Mouse (Mus musculus) spleen, postnatal 4 days (tissue): ENCODE data around the gene Eri3.

Experiments used
- DNase-seq, 2 experiments: peaks; one replicate each; pipeline ENCODE4 v3.0.0; 2022; ENCODE audit warnings: low spot score in 2 of 2

Gene Eri3

GRCm38 (mm10) chr4:117658582-117659444 is 108.6 kb downstream of the Eri3 start:
- no peak for DNase-seq

- no peak for DNase-seq
Measured at GRCm38 (mm10) chr4:117660001-117660400, 109.8 kb downstream of the Eri3 start.

GRCm38 (mm10) chr4:117664411-117665137 is 114.4 kb downstream of the Eri3 start:
- DNase-seq = no peak

GRCm38 (mm10) chr4:117665531-117665930 is 115.4 kb downstream of the Eri3 start:
- DNase-seq = no peak

- no peak for DNase-seq
Measured at GRCm38 (mm10) chr4:117666054-117666453, 115.9 kb downstream of the Eri3 start.

- DNase-seq = no peak
Measured at GRCm38 (mm10) chr4:117669874-117670273, 119.7 kb downstream of the Eri3 start.

- DNase-seq = no peak
Measured at GRCm38 (mm10) chr4:117672042-117672441, 121.9 kb downstream of the Eri3 start.

- no peak for DNase-seq
Measured at GRCm38 (mm10) chr4:117673901-117674300, 123.7 kb downstream of the Eri3 start.

GRCm38 (mm10) chr4:117676903-117677302 is 126.7 kb downstream of the Eri3 start:
- peak; percentile 73 to 88 for DNase-seq

- no peak for DNase-seq
Measured at GRCm38 (mm10) chr4:117680963-117681362, 130.8 kb downstream of the Eri3 start.

- DNase-seq = peak; percentile 81 to 91
Measured at GRCm38 (mm10) chr4:117681931-117682461, 131.8 kb downstream of the Eri3 start, which contains the start of gene Dmap1. TSS of gene Dmap1 (minus strand) at chr4:117682273.

GRCm38 (mm10) chr4:117682463-117682862 is 132.3 kb downstream of the Eri3 start:
- no peak for DNase-seq

- no peak for DNase-seq
Measured at GRCm38 (mm10) chr4:117683048-117683768, 133.0 kb downstream of the Eri3 start.

GRCm38 (mm10) chr4:117686354-117686753 is 136.2 kb downstream of the Eri3 start:
- DNase-seq = no peak

- peak; percentile 34 to 68 for DNase-seq
Measured at GRCm38 (mm10) chr4:117705361-117705760, 155.2 kb downstream of the Eri3 start.

- DNase-seq = no peak
Measured at GRCm38 (mm10) chr4:117708780-117709550, 158.8 kb downstream of the Eri3 start.

- DNase-seq = no peak
Measured at GRCm38 (mm10) chr4:117712314-117712713, 162.1 kb downstream of the Eri3 start.

GRCm38 (mm10) chr4:117713303-117714098 is 163.3 kb downstream of the Eri3 start:
- DNase-seq = no peak
